In genomic region chr9:59198221-59198875, GRCm38 (mm10) we compare ENCODE assay signal across 8 mouse cellular contexts.
DNase-seq lines count a peak whose midpoint lies in the region; ATAC-seq and TF ChIP-seq lines count a peak whose summit lies in the region.

No protein-coding gene starts in this region.

- H3K9me3 ChIP-seq in intestine, embryonic 14.5 days (ENCODE audit: control insufficient read depth, low read length): no peaks in the 10 kb centered on the region
- no peaks in the 10 kb centered on the region; the same call in 1 of the 2 replicates for H3K9me3 ChIP-seq in intestine, embryonic 16.5 days (ENCODE audit: control insufficient read depth, low read length)
- H3K9me3 ChIP-seq in stomach, postnatal 0 days (ENCODE audit: control insufficient read depth, low read length): no peaks in the 10 kb centered on the region

- peaks cover 13% of the 10 kb centered on the region for H3K4me1 ChIP-seq in intestine, embryonic 14.5 days (replicated peaks; ENCODE audit: control insufficient read depth, insufficient read depth, low read length)
- H3K4me1 ChIP-seq in intestine, embryonic 16.5 days (ENCODE audit: control insufficient read depth, insufficient read depth, low read length): no peaks in the 10 kb centered on the region; the same call in 1 of the 2 replicates
- H3K4me1 ChIP-seq in stomach, postnatal 0 days (replicated peaks; ENCODE audit: control insufficient read depth, insufficient read depth): no peaks in the 10 kb centered on the region

- no peak overlapping the region for H3K4me3 ChIP-seq in intestine, embryonic 14.5 days (ENCODE audit: low read depth, low read length)
- H3K4me3 ChIP-seq in intestine, embryonic 16.5 days (ENCODE audit: low read length): no peak overlapping the region
- no peak overlapping the region for H3K4me3 ChIP-seq in stomach, postnatal 0 days (ENCODE audit: low read depth, low read length)

- no peak for TF ChIP-seq EP300 in stomach, postnatal 0 days (optimal IDR thresholded peaks at IDR 0.05)

- H3K27ac ChIP-seq in intestine, embryonic 14.5 days (ENCODE audit: low read depth): no peak overlapping the region
- H3K27ac ChIP-seq in intestine, embryonic 16.5 days (ENCODE audit: low read length): no peak overlapping the region
- no peak overlapping the region for H3K27ac ChIP-seq in stomach, postnatal 0 days (replicated peaks)

- WGBS in intestine, embryonic 14.5 days: 15% methylated on average over 6 of the region's 6 CpGs
- 28% methylated on average over 6 of the region's 6 CpGs for WGBS in intestine, embryonic 16.5 days
- 21% methylated on average over 6 of the region's 6 CpGs for WGBS in stomach, postnatal 0 days

- ATAC-seq in intestine, embryonic 14.5 days (replicated peaks; ENCODE audit: low FRiP score, low TSS enrichment, low read depth): 0 out of 2 replicates have a peak, but pooled peaks have one; percentile 32
- no peak for ATAC-seq in intestine, embryonic 16.5 days
- peak; percentile 56; the same call in 1 of the 2 replicates for ATAC-seq in stomach, postnatal 0 days (ENCODE audit: low FRiP score, low TSS enrichment)

- no peak for TF ChIP-seq CTCF in stomach, postnatal 0 days (IDR thresholded peaks at IDR 0.05; ENCODE audit: low read depth)

- no peaks in the 10 kb centered on the region for H3K27me3 ChIP-seq in intestine, embryonic 14.5 days (replicated peaks; ENCODE audit: control insufficient read depth, insufficient read depth, low read length)
- no peaks in the 10 kb centered on the region for H3K27me3 ChIP-seq in intestine, embryonic 16.5 days (replicated peaks; ENCODE audit: control insufficient read depth, insufficient read depth, low read length)
- H3K27me3 ChIP-seq in stomach, postnatal 0 days (ENCODE audit: control insufficient read depth, insufficient read depth, low read length): no peaks in the 10 kb centered on the region

- H3K36me3 ChIP-seq in intestine, embryonic 14.5 days (ENCODE audit: control insufficient read depth, insufficient read depth, low read length): no peaks in the 10 kb centered on the region
- no peaks in the 10 kb centered on the region for H3K36me3 ChIP-seq in intestine, embryonic 16.5 days (ENCODE audit: control insufficient read depth, insufficient read depth, low read length)
- no peaks in the 10 kb centered on the region for H3K36me3 ChIP-seq in stomach, postnatal 0 days (ENCODE audit: control insufficient read depth, insufficient read depth, low read length)

- no peak overlapping the region for H3K9ac ChIP-seq in intestine, embryonic 14.5 days (ENCODE audit: low read length)
- H3K9ac ChIP-seq in intestine, embryonic 16.5 days (ENCODE audit: low read depth, low read length): no peak overlapping the region
- H3K9ac ChIP-seq in stomach, postnatal 0 days (ENCODE audit: low read length): no peak overlapping the region

- no peak overlapping the region for H3K4me2 ChIP-seq in intestine, embryonic 14.5 days (ENCODE audit: low read length)
- H3K4me2 ChIP-seq in intestine, embryonic 16.5 days (ENCODE audit: low read depth, low read length): no peak overlapping the region
- 0 out of 2 replicates have a peak overlapping the region, but pooled peaks have one; percentile 11 for H3K4me2 ChIP-seq in stomach, postnatal 0 days (replicated peaks; ENCODE audit: low read depth)

- peak; percentile 4 for DNase-seq in adrenal gland, adult 2 months
- DNase-seq in adrenal gland, adult 18-20 months (ENCODE audit: low spot score in 2 of 2): no peak
- DNase-seq in intestine, embryonic 14.5 days (ENCODE audit: low spot score): no peak
- DNase-seq in right cerebral cortex, adult 2 months (ENCODE audit: low spot score in 2 of 2): peak; percentile 28 to 44
- DNase-seq in right cerebral cortex, postnatal 10 days (ENCODE audit: low spot score in 2 of 2): no peak
- DNase-seq in stomach, postnatal 0 days (ENCODE audit: low spot score): no peak
- no peak for DNase-seq in urinary bladder, adult 2 months (ENCODE audit: low spot score)

Comparison
In these comparisons a context has a peak if more than half of its experiments do, and no peak if none do; other contexts are left out.
1. DNase-seq: peak in adrenal gland, adult 2 months (single experiment) and right cerebral cortex, adult 2 months (2 of 2); none in adrenal gland, adult 18-20 months (0 of 2), intestine, embryonic 14.5 days (single experiment), right cerebral cortex, postnatal 10 days (0 of 2), stomach, postnatal 0 days (single experiment) and urinary bladder, adult 2 months (single experiment).